Mouse (Mus musculus): ENCODE data around the gene Oscar.

- TF ChIP-seq CTCF (IDR thresholded peaks at IDR 0.05; ENCODE audit: insufficient read depth, low read length): no peak
- no peak for TF ChIP-seq POLR2A (IDR thresholded peaks at IDR 0.05; ENCODE audit: borderline replicate concordance, extremely low read depth, low read depth, low read length)
Observed at GRCm38 (mm10) chr7:3630478-3630815, 14.5 kb upstream of the Oscar start.
